Mouse (Mus musculus): ENCODE data around the gene Naga. TPM values are rescaled to one million over a fixed set of nuclear protein-coding genes. Genes with fewer than 3 reads are reported as not detected.

Naga gene
- polyA plus RNA-seq, 1 experiment from 2014 or later, result 87.4 TPM

GRCm38 (mm10) chr15:82361459-82362018 lies 22.8 kb upstream of the Naga start:
- Histone ChIP-seq H3K4me2 (replicated peaks; ENCODE audit: low read depth, low read length) (no peak overlapping the region), H3K36me3 (ENCODE audit: insufficient read depth, low read length) (no peaks in the 10 kb centered on the region), H3K27ac (ENCODE audit: low read length) (peak overlapping the region; percentile 29), H3K9ac (replicated peaks; ENCODE audit: low read length) (0 out of 2 replicates have a peak overlapping the region, but pooled peaks have one; percentile 27), H3K4me3 (ENCODE audit: low read length) (no peak overlapping the region), H3K9me3 (ENCODE audit: low read length) (no peaks in the 10 kb centered on the region), H3K27me3 (ENCODE audit: insufficient read depth, low read length) (no peaks in the 10 kb centered on the region), H3K4me1 (ENCODE audit: insufficient read depth, low read length) (peaks cover 17% of the 10 kb centered on the region; the same call in 1 of the 2 replicates)
- WGBS, result 63% methylated on average over 11 of the region's 11 CpGs
- peak; percentile 86 for ATAC-seq (ENCODE audit: low FRiP score, low TSS enrichment)

GRCm38 (mm10) chr15:82358431-82359260 lies 19.9 kb upstream of the Naga start:
- WGBS, result 48% methylated on average over 22 of the region's 22 CpGs
- H3K9ac ChIP-seq (replicated peaks; ENCODE audit: low read length), result 0 out of 2 replicates have a peak overlapping the region, but pooled peaks have one; percentile 42

GRCm38 (mm10) chr15:82354126-82354945 lies 15.6 kb upstream of the Naga start, which contains the start of gene Ndufa6:
Gene Ndufa6, minus strand, starts transcription at chr15:82354322.
- peaks cover 27% of the 10 kb centered on the region for H3K4me1 ChIP-seq (ENCODE audit: insufficient read depth, low read length)
- peak within 1 kb of the TSS; percentile 94 for H3K27ac ChIP-seq (ENCODE audit: low read length)
- peak within 1 kb of the TSS; percentile 99 for H3K9ac ChIP-seq (replicated peaks; ENCODE audit: low read length)
- H3K4me3 ChIP-seq (ENCODE audit: low read length), result peak within 1 kb of the TSS; percentile 98
- H3K36me3 ChIP-seq (ENCODE audit: insufficient read depth, low read length), result peaks cover 16% of the 10 kb centered on the region
- peak; percentile 100 for ATAC-seq (ENCODE audit: low FRiP score, low TSS enrichment)
- 2% methylated on average over 57 of the region's 57 CpGs for WGBS
- peak within 1 kb of the TSS; percentile 89 for H3K4me2 ChIP-seq (replicated peaks; ENCODE audit: low read depth, low read length)
- no peaks in the 10 kb centered on the region for H3K9me3 ChIP-seq (ENCODE audit: low read length)
- no peaks in the 10 kb centered on the region for H3K27me3 ChIP-seq (ENCODE audit: insufficient read depth, low read length)

More at GRCm38 (mm10) chr15:82358431-82359260, 19.9 kb upstream of the Naga start:
- H3K27me3 ChIP-seq (ENCODE audit: insufficient read depth, low read length), result no peaks in the 10 kb centered on the region
- H3K4me2 ChIP-seq (replicated peaks; ENCODE audit: low read depth, low read length), result 0 out of 2 replicates have a peak overlapping the region, but pooled peaks have one; percentile 14
- no peaks in the 10 kb centered on the region for H3K9me3 ChIP-seq (ENCODE audit: low read length)
- no peak for ATAC-seq (ENCODE audit: low FRiP score, low TSS enrichment)
- peaks cover 23% of the 10 kb centered on the region for H3K4me1 ChIP-seq (ENCODE audit: insufficient read depth, low read length)
- H3K27ac ChIP-seq (ENCODE audit: low read length), result peak overlapping the region; percentile 27; the same call in 1 of the 2 replicates
- no peaks in the 10 kb centered on the region for H3K36me3 ChIP-seq (ENCODE audit: insufficient read depth, low read length)
- no peak overlapping the region for H3K4me3 ChIP-seq (ENCODE audit: low read length)

- H3K4me2 ChIP-seq (replicated peaks; ENCODE audit: low read depth, low read length), result peak overlapping the region; percentile 89
- WGBS, result under 1% methylated on average over 23 of the region's 23 CpGs
- H3K27ac ChIP-seq (ENCODE audit: low read length), result peak overlapping the region; percentile 83
- H3K9ac ChIP-seq (replicated peaks; ENCODE audit: low read length), result peak overlapping the region; percentile 99
- H3K27me3 ChIP-seq (ENCODE audit: insufficient read depth, low read length), result no peaks in the 10 kb centered on the region
- peak overlapping the region; percentile 98 for H3K4me3 ChIP-seq (ENCODE audit: low read length)
- no peak for ATAC-seq (ENCODE audit: low FRiP score, low TSS enrichment)
- H3K9me3 ChIP-seq (ENCODE audit: low read length), result no peaks in the 10 kb centered on the region
- peaks cover 22% of the 10 kb centered on the region for H3K36me3 ChIP-seq (ENCODE audit: insufficient read depth, low read length)
- peaks cover 23% of the 10 kb centered on the region for H3K4me1 ChIP-seq (ENCODE audit: insufficient read depth, low read length)
These were observed 15.0 kb upstream of the Naga start for GRCm38 (mm10) chr15:82353745-82354113.

- Histone ChIP-seq H3K36me3 (ENCODE audit: insufficient read depth, low read length) (peaks cover 28% of the 10 kb centered on the region), H3K27me3 (ENCODE audit: insufficient read depth, low read length) (no peaks in the 10 kb centered on the region), H3K4me2 (replicated peaks; ENCODE audit: low read depth, low read length) (peak overlapping the region; percentile 89), H3K27ac (ENCODE audit: low read length) (peak overlapping the region; percentile 83; the same call in 1 of the 2 replicates), H3K4me1 (ENCODE audit: insufficient read depth, low read length) (peaks cover 18% of the 10 kb centered on the region), H3K9ac (replicated peaks; ENCODE audit: low read length) (peak overlapping the region; percentile 99), H3K9me3 (ENCODE audit: low read length) (no peaks in the 10 kb centered on the region), H3K4me3 (ENCODE audit: low read length) (peak overlapping the region; percentile 98)
- no peak for ATAC-seq (ENCODE audit: low FRiP score, low TSS enrichment)
- WGBS, result 19% methylated on average over 14 of the region's 14 CpGs
These were observed 14.5 kb upstream of the Naga start for GRCm38 (mm10) chr15:82353078-82353744.

- Histone ChIP-seq H3K27ac (ENCODE audit: low read length) (no peak overlapping the region), H3K4me2 (replicated peaks; ENCODE audit: low read depth, low read length) (peak overlapping the region; percentile 89; the same call in 1 of the 2 replicates)
- ATAC-seq (ENCODE audit: low FRiP score, low TSS enrichment), result no peak
These were observed 12.8 kb upstream of the Naga start for GRCm38 (mm10) chr15:82351480-82351879.

GRCm38 (mm10) chr15:82350349-82350748 lies 11.6 kb upstream of the Naga start:
- 90% methylated on average over 4 of the region's 4 CpGs for WGBS
- Histone ChIP-seq H3K9me3 (ENCODE audit: low read length) (no peaks in the 10 kb centered on the region), H3K4me2 (replicated peaks; ENCODE audit: low read depth, low read length) (no peak overlapping the region), H3K9ac (replicated peaks; ENCODE audit: low read length) (no peak overlapping the region), H3K27me3 (ENCODE audit: insufficient read depth, low read length) (no peaks in the 10 kb centered on the region), H3K27ac (ENCODE audit: low read length) (peak overlapping the region; percentile 45; the same call in 1 of the 2 replicates), H3K36me3 (ENCODE audit: insufficient read depth, low read length) (peaks cover 32% of the 10 kb centered on the region), H3K4me1 (ENCODE audit: insufficient read depth, low read length) (peaks cover 29% of the 10 kb centered on the region), H3K4me3 (ENCODE audit: low read length) (no peak overlapping the region)
- no peak for ATAC-seq (ENCODE audit: low FRiP score, low TSS enrichment)

More at GRCm38 (mm10) chr15:82351480-82351879, 12.8 kb upstream of the Naga start:
- Histone ChIP-seq H3K27me3 (ENCODE audit: insufficient read depth, low read length) (no peaks in the 10 kb centered on the region), H3K9ac (replicated peaks; ENCODE audit: low read length) (no peak overlapping the region), H3K9me3 (ENCODE audit: low read length) (no peaks in the 10 kb centered on the region), H3K4me3 (ENCODE audit: low read length) (no peak overlapping the region), H3K4me1 (ENCODE audit: insufficient read depth, low read length) (peaks cover 29% of the 10 kb centered on the region), H3K36me3 (ENCODE audit: insufficient read depth, low read length) (peaks cover 32% of the 10 kb centered on the region)
- 80% methylated on average over 3 of the region's 3 CpGs for WGBS

GRCm38 (mm10) chr15:82348999-82349341 lies 10.2 kb upstream of the Naga start:
- Histone ChIP-seq H3K4me2 (replicated peaks; ENCODE audit: low read depth, low read length) (no peak overlapping the region), H3K9ac (replicated peaks; ENCODE audit: low read length) (no peak overlapping the region), H3K9me3 (ENCODE audit: low read length) (no peaks in the 10 kb centered on the region), H3K27me3 (ENCODE audit: insufficient read depth, low read length) (no peaks in the 10 kb centered on the region), H3K4me3 (ENCODE audit: low read length) (no peak overlapping the region), H3K4me1 (ENCODE audit: insufficient read depth, low read length) (peaks cover 26% of the 10 kb centered on the region), H3K36me3 (ENCODE audit: insufficient read depth, low read length) (peaks cover 32% of the 10 kb centered on the region), H3K27ac (ENCODE audit: low read length) (no peak overlapping the region)
- ATAC-seq (ENCODE audit: low FRiP score, low TSS enrichment), result no peak
- WGBS, result 88% methylated on average over 2 of the region's 2 CpGs
